Mouse (Mus musculus) Muller cell, postnatal 12 days (primary cell): Measurements from ENCODE around the gene Nucks1.
A peak's percentile ranks its signal among the peaks of the same experiment; 100 is the strongest.

Experiments
- DNase-seq: peaks from one replicate; pipeline ENCODE4 v3.0.0-alpha.2; 2015; ENCODE audit errors: inconsistent ontology term

Nucks1 gene

DNA sequence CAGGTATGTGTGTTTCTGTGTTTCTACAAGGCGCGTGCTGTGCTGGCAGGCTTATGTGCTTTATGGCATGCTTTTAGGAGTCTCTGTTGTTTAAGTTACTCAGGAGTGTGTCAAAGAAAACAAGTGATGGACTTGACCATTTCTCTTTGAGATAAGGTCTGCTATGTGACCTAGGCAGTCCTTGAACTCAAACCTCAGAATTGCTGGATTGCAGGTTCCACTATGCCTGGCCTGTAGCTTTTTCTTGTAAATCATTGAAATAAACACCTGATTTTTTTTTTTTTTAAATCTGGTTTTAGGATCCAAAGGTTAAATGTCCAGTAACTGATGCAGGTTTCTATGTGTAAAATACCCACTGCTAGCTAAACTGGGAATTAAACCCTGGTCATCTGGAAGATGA, 8.7 kb downstream of the Nucks1 start:
- no peak for DNase-seq

DNA sequence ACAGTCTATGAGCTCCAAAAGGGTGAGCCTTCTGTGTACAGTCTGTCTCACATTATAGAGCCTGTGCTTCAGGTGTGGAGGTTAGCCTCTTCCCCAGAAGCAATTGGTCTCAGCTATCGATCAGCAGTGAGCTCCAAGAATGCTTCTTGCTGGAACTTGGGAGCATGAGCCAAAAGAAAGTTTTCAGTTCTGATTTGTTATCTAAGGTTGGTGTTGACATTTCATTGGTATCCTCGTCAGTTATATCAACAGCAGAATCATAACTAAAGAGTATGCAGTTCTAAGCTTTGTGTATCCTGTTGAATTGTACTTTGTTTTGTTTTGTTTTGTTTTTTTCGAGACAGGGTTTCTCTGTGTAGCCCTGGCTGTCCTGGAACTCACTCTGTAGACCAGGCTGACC, 11.8 kb downstream of the Nucks1 start:
- no peak for DNase-seq

- DNase-seq, result no peak
These were observed 23.1 kb downstream of the Nucks1 start for GRCm38 (mm10) chr1:131933471-131933870.

GRCm38 (mm10) chr1:131937659-131938305, 27.4 kb downstream of the Nucks1 start:
- DNase-seq, result peak; percentile 46

- no peak for DNase-seq
These were observed 28.5 kb downstream of the Nucks1 start for GRCm38 (mm10) chr1:131938811-131939210.

DNA sequence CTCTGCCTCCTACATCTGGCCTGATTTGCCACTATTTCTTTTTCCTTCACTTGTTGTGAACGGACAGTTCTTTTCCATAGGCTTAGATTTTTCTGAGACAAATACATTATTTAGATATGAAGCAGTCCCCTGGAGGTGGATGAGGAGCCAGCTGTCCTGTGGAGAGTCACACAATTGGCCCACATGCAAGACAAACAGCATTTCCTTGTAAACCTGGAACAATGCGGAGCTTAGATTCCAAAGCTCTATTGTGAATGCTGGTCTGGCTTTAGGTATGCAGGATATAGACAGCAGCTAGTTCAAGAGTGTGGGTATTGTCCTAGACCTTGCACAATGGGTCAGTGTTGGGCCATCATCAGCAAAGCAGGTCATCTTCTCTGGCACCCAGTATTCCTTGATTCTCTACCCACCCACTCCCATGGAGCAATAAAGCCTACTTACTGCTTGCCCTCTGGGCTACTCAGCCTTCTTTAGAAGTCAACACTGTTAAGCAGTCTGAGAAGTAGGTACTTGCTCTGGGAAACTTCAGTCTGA, 30.4 kb downstream of the Nucks1 start:
- peak; percentile 53 for DNase-seq

GRCm38 (mm10) chr1:131941501-131941900, 31.2 kb downstream of the Nucks1 start:
- no peak for DNase-seq

DNA sequence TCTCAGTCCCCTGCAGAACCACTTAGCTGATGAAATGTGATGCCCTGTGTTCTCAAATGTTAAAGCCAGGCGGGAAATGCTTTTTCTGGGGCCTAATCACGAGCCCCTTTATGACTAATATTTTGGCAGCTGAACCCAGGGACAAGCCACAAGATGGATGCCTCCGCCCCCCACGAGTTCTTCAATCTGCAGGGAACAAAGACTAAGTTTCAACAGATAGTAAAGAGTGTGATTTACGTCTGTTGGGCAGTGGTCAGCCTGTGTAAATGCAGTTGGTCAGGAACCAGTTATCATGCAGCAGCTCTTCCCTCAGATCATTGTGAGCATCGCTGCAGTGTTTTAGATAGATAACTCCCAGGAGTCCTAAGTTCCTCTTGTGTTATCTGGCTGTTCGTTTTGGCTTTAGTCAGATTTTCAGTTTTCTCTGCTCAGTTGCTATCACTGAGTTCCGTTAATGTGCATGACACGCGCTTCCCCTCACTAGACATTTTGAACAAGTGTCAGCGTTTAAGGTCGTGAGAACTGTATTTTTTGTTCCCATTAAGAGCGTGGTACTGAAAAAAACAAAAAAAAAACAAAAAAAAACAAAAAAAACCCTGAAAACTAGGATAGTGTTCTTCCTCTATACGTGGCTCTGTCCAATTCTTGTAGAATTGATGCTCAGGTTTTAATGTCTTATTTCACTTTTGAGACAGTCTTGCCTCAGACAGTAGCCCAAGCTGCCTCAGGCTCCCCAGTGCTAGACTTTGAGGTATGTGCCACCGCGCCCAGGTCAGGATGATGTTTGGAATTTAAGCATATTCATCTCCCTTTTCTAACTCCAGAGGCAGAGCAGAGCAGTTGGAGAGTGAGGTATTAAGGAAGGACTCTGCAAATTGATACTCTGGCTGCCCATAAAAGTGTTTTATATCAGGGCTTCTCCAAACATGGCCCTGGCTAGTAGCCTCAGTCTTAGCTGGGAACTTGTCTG, 32.6 kb downstream of the Nucks1 start:
- peak; percentile 56 for DNase-seq

DNA sequence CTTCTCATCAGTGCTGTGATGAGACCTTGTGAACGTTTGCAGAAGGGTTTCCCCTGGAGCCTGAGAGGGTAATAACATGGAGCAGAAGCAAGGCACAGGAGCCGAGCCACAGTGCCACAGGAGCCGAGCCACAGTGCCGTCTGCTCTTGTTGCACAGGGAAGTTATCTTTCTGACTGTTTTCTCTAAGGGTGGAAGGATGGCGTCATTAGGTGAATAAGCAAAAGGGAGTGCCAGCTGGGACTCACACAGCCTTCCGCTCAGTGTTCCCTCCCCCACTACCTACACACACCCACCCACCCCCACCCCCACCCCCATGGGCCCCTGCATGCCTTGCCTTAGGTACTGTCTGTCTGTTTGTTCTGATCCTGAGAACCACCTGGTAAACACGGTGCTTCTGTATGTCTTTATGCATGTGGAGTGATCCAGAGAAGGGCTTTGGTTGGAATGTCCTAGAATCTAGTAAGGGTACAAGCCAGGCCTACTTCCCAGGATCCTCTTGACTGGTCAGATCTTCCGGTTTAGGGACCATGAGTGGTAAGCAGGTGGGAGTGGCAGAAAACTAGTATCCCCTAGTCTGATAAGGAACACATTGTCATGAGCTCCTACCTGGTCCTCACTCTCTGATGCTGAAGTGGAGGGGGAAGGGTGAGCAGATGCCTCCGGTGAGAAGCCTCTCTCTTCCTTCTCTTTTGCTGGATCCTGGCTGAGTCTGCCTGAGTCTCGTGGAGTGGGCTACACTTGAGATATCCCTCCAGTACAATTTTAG, 35.5 kb downstream of the Nucks1 start:
- no peak for DNase-seq

GRCm38 (mm10) chr1:131946462-131947215, 36.3 kb downstream of the Nucks1 start:
- DNase-seq, result no peak

GRCm38 (mm10) chr1:131947997-131948525, 37.7 kb downstream of the Nucks1 start:
- no peak for DNase-seq

GRCm38 (mm10) chr1:131954242-131954865, 44.0 kb downstream of the Nucks1 start:
- DNase-seq, result no peak

DNA sequence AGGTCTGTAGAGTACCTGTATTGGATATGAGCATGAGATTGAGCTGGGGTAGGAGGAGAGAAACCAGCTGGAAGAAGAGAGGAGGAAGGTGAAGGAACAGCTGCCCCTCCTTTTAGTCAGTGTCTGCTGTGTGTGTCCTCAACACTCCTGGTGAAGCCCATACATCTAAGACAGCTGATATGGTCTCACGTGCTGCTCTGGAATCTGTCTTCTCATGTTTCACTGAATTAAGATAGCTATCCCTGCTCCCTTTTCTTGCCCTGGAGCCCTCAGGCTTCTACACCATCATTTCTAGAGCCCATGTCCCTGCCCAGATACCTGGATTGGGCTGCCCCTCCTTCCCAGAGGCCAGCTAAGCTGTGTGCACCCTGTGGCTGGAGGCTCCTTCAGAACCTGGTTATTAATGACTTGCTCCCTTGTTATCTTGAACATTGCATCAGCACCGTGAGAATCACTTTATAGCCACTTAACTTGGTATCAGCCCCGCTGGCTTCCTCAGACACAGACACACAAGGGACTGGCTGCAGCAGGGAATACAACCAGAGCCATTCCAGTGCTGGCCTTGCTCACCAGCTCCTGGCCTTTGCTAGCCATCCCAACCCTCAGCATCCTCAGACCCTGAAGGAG, 44.9 kb downstream of the Nucks1 start:
- no peak for DNase-seq

DNA sequence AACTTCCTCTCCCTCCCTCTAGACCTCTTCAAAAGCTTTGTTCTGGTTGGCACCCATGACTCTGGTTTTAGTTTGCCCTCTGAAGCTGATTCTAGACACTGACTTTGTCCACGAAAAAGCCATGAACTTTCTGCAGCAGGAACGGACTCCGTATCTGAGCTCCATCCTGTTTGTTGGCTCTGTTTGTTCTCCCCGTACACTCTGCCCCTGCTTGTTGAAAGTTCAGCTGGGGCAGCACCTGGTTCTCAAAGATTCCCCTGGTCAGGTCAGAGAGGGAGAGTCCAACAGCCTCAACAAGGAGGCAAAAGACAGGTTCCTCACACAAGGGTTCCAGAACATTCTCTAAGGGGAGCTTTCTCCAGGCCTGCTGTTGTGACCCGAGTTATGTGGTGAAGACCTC, 47.1 kb downstream of the Nucks1 start:
- DNase-seq, result no peak

DNA sequence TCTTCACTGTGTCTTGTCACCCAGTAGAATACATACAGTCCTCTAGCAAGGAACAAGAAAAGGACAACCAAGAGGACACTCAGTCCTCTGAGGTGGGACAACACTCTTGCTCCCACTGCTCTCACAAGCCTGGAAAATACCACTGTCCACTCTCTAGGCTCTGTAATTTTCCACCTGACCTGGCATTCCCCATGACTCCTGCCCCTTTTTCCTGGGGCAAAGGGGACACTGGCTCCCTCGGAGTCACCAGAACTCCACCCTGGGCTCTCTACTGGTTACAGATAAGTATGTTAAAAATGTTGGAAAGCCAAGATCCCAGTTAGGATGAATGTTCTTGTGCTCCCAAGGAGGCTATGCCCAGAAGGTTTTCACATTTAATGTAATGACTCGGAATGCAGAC, 50.7 kb downstream of the Nucks1 start:
- DNase-seq, result no peak

GRCm38 (mm10) chr1:131962606-131963084, 52.3 kb downstream of the Nucks1 start, which contains the start of gene Slc45a3:
Gene Slc45a3 (plus strand): TSS chr1:131962967.
- DNase-seq, result peak; percentile 44

GRCm38 (mm10) chr1:131963085-131963951, 53.0 kb downstream of the Nucks1 start:
- peak; percentile 41 for DNase-seq

- no peak for DNase-seq
These were observed 53.8 kb downstream of the Nucks1 start for GRCm38 (mm10) chr1:131964100-131964499.

GRCm38 (mm10) chr1:131964580-131964979, 54.2 kb downstream of the Nucks1 start:
- DNase-seq, result no peak
